Mouse (Mus musculus): ENCODE data around the gene Aqp12. TPM values are rescaled to one million over a fixed set of nuclear protein-coding genes. Genes with fewer than 3 reads are reported as not detected.

The Aqp12 gene
- polyA plus RNA-seq (2012) = not detected in 2 replicates

DNA sequence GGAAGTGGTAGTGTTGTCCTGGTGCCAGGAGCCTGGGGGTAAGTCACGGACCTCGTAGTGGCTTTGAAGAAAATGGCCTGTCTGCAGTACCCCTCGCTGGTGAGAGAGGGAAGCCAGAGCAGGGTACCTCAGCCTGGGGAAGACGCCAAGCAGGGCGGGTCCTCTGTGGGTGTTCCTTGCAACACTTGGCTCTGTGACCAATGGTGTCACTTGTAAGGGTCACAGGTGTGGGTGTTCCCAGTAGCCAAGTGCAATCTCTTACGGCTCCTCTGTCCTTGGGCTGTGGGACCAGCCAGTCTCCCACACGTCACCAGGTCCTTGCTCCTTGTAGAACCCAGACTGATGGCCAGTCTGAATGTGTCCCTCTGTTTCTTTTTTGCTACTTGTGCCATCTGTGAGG lies at the start of gene Aqp12:
Gene Aqp12, plus strand, starts transcription at position 274 of the 400 bp plus-strand sequence.

Other genes starting within 250 kb of the Aqp12 start
- gene Gpc1, start 174.7 kb upstream of the Aqp12 start, polyA plus RNA-seq (2012) = 72.2 and 135 TPM in 2 replicates
- 0.05 TPM in 1 of 2 replicates, not detected in the other for gene Ankmy1, start 103.4 kb upstream of the Aqp12 start, polyA plus RNA-seq (2012)
- gene Dusp28, start 99.4 kb upstream of the Aqp12 start, polyA plus RNA-seq (2012) = 10.3 and 13.2 TPM in 2 replicates
- gene Rnpepl1, start 95.6 kb upstream of the Aqp12 start, polyA plus RNA-seq (2012) = 134 and 154 TPM in 2 replicates
- gene Capn10, start 72.0 kb upstream of the Aqp12 start, polyA plus RNA-seq (2012) = 15.4 TPM in 2 replicates
- gene Gpr35, start 55.5 kb upstream of the Aqp12 start, polyA plus RNA-seq (2012) = 0.41 and 0.84 TPM in 2 replicates
- 0.03 and 0.05 TPM in 2 replicates for gene Kif1a, start 95.6 kb downstream of the Aqp12 start, polyA plus RNA-seq (2012)
- gene Agxt, start 128.9 kb downstream of the Aqp12 start, polyA plus RNA-seq (2012) = not detected in 2 replicates
- gene 2310007B03Rik, start 154.6 kb downstream of the Aqp12 start, polyA plus RNA-seq (2012) = not detected in 2 replicates
- not detected in 2 replicates for gene Crocc2, start 162.4 kb downstream of the Aqp12 start, polyA plus RNA-seq (2012)
- gene Sned1, start 229.5 kb downstream of the Aqp12 start, polyA plus RNA-seq (2012) = 0.29 and 0.32 TPM in 2 replicates